Mouse (Mus musculus) CH12.LX (cell line): ENCODE data around the gene Gm27021. TPM values are rescaled to one million over a fixed set of nuclear protein-coding genes. Genes with fewer than 3 reads are reported as not detected.

Experiments
- DNase-seq: peaks from one replicate; pipeline ENCODE4 v3.0.0-alpha.2; 2013; ENCODE audit errors: extremely low read depth
- H3K27ac ChIP-seq: 2 replicates; pipeline ENCODE4 v1.5.1; 2012; ENCODE audit warnings: low read depth, mild to moderate bottlenecking, control low read depth, moderate library complexity; ENCODE audit not compliant: insufficient read depth
- H3K27me3 ChIP-seq: replicated peaks from 2 replicates; pipeline ENCODE3; 2012; ENCODE audit warnings: inconsistent platforms
- H3K36me3 ChIP-seq, 2 experiments: replicated peaks in 1 of 2; 2 replicates each; pipeline versions ENCODE3 to v1.6.1; 2012; ENCODE audit warnings: inconsistent platforms in 1 of 2, low read length in 1 of 2, mild to moderate bottlenecking in 1 of 2, mixed read lengths in 1 of 2, moderate library complexity in 1 of 2; ENCODE audit not compliant: control insufficient read depth in 1 of 2, insufficient read depth in 1 of 2
- H3K4me1 ChIP-seq, 2 experiments: 2 replicates each; pipeline ENCODE4 v1.6.1; 2012; ENCODE audit warnings: inconsistent platforms in 1 of 2, moderate library complexity in 1 of 2; ENCODE audit not compliant: insufficient read depth in 2 of 2, control insufficient read depth in 1 of 2
- H3K4me2 ChIP-seq: 2 replicates; pipeline ENCODE4 v1.6.1; 2012; ENCODE audit warnings: low read depth, mild to moderate bottlenecking, control low read depth; ENCODE audit not compliant: poor library complexity, insufficient read depth, severe bottlenecking
- H3K4me3 ChIP-seq, 3 experiments: fragments of 150-350 bp in 1 of 3; sonication (generic) in 1 of 3; replicated peaks in 1 of 3; 2 replicates each; pipeline versions ENCODE3 to v1.5.1; 2011 to 2012; ENCODE audit warnings: low read depth in 2 of 3, low read length in 2 of 3, mild to moderate bottlenecking in 2 of 3, moderate library complexity in 2 of 3, control low read depth in 1 of 3, improper control_type of control experiment in 1 of 3, inconsistent platforms in 1 of 3, mixed read lengths in 1 of 3; ENCODE audit not compliant: poor library complexity in 1 of 3
- H3K79me2 ChIP-seq: replicated peaks from 2 replicates; pipeline ENCODE4 v1.6.1; 2012; ENCODE audit warnings: mild to moderate bottlenecking, moderate library complexity; ENCODE audit not compliant: control insufficient read depth, poor library complexity, insufficient read depth, severe bottlenecking; ENCODE audit errors: extremely low read depth
- H3K9ac ChIP-seq: 2 replicates; pipeline ENCODE4 v1.6.1; 2012; ENCODE audit warnings: low read depth, mild to moderate bottlenecking, control low read depth, moderate library complexity; ENCODE audit not compliant: insufficient read depth
- H3K9me3 ChIP-seq: replicated peaks from 2 replicates; pipeline ENCODE3; 2012; ENCODE audit warnings: low read length, inconsistent platforms, mixed read lengths
- BHLHE40 ChIP-seq: IDR thresholded peaks from 2 replicates; pipeline ENCODE4 v1.6.1; 2011; ENCODE audit warnings: mild to moderate bottlenecking, low read depth, low read length, improper control_type of control experiment
- CHD1 ChIP-seq: IDR thresholded peaks from 2 replicates; pipeline ENCODE4 v1.6.1; 2012; ENCODE audit warnings: low read depth, low read length, improper control_type of control experiment, inconsistent platforms
- CTCF ChIP-seq, 2 experiments: IDR thresholded peaks in 1 of 2; conservative IDR thresholded peaks in 1 of 2; 2 replicates each; pipeline ENCODE4 v1.5.1; 2011 to 2012; ENCODE audit warnings: low read depth in 2 of 2, low read length in 2 of 2, improper control_type of control experiment in 1 of 2, inconsistent platforms in 1 of 2, mild to moderate bottlenecking in 1 of 2, moderate library complexity in 1 of 2
- E2F4 ChIP-seq: IDR thresholded peaks from 2 replicates; pipeline ENCODE4 v1.6.1; 2011; ENCODE audit warnings: low read depth, low read length, improper control_type of control experiment; ENCODE audit not compliant: insufficient replicate concordance
- ELF1 ChIP-seq: IDR thresholded peaks from 2 replicates; pipeline ENCODE4 v1.6.1; 2014; ENCODE audit warnings: low read depth, mild to moderate bottlenecking, inconsistent platforms, low read length, improper control_type of control experiment
- EP300 ChIP-seq: IDR thresholded peaks from 2 replicates; pipeline ENCODE4 v1.6.1; 2011; ENCODE audit warnings: low read length, improper control_type of control experiment
- ETS1 ChIP-seq: conservative IDR thresholded peaks from 2 replicates; pipeline ENCODE4 v1.6.1; 2012; ENCODE audit warnings: low read depth, mild to moderate bottlenecking, inconsistent platforms, low read length, improper control_type of control experiment, moderate library complexity
- IRF4 ChIP-seq: IDR thresholded peaks from 2 replicates; pipeline ENCODE4 v1.6.1; 2014; ENCODE audit warnings: low read depth, mild to moderate bottlenecking, inconsistent platforms, low read length, improper control_type of control experiment
- JUN ChIP-seq: IDR thresholded peaks from 2 replicates; pipeline ENCODE4 v1.6.1; 2011; ENCODE audit warnings: low read depth, mild to moderate bottlenecking, low read length, improper control_type of control experiment, moderate library complexity; ENCODE audit not compliant: insufficient read depth
- JUND ChIP-seq: conservative IDR thresholded peaks from 2 replicates; pipeline ENCODE4 v1.6.1; 2011; ENCODE audit warnings: low read depth, low read length, improper control_type of control experiment
- KAT2A ChIP-seq: IDR thresholded peaks from 2 replicates; pipeline ENCODE4 v1.6.1; 2012; ENCODE audit warnings: low read length, improper control_type of control experiment, inconsistent platforms; ENCODE audit not compliant: insufficient replicate concordance
- MAFK ChIP-seq: IDR thresholded peaks from 2 replicates; pipeline ENCODE4 v1.6.1; 2011; ENCODE audit warnings: low read length, improper control_type of control experiment; ENCODE audit not compliant: insufficient replicate concordance
- MAX ChIP-seq: IDR thresholded peaks from 2 replicates; pipeline ENCODE4 v1.6.1; 2011; ENCODE audit warnings: low read length, improper control_type of control experiment
- MAZ ChIP-seq: IDR thresholded peaks from 2 replicates; pipeline ENCODE4 v1.6.1; 2012; ENCODE audit warnings: low read depth, mild to moderate bottlenecking, inconsistent platforms, low read length, improper control_type of control experiment, moderate library complexity
- MEF2A ChIP-seq: IDR thresholded peaks from 2 replicates; pipeline ENCODE4 v1.6.1; 2014; ENCODE audit warnings: low read depth, mild to moderate bottlenecking, inconsistent platforms, low read length, improper control_type of control experiment, borderline replicate concordance
- MXI1 ChIP-seq: IDR thresholded peaks from 2 replicates; pipeline ENCODE4 v1.6.1; 2011; ENCODE audit warnings: mild to moderate bottlenecking, low read depth, low read length, improper control_type of control experiment
- MYC ChIP-seq: IDR thresholded peaks from 2 replicates; pipeline ENCODE4 v1.6.1; 2011; ENCODE audit warnings: low read depth, mild to moderate bottlenecking, improper control_type of control experiment, low read length
- NELFE ChIP-seq: IDR thresholded peaks from 2 replicates; pipeline ENCODE4 v1.6.1; 2011; ENCODE audit warnings: low read depth, low read length, improper control_type of control experiment
- NRF1 ChIP-seq: IDR thresholded peaks from 2 replicates; pipeline ENCODE4 v1.6.1; 2014; ENCODE audit warnings: low read depth, mild to moderate bottlenecking, inconsistent platforms, low read length, improper control_type of control experiment, moderate library complexity
- PAX5 ChIP-seq: IDR thresholded peaks from 2 replicates; pipeline ENCODE4 v1.6.1; 2012; ENCODE audit warnings: low read length, inconsistent platforms, mixed read lengths
- POLR2A ChIP-seq: IDR thresholded peaks from 2 replicates; pipeline ENCODE4 v1.6.1; 2011; ENCODE audit warnings: low read depth, mild to moderate bottlenecking, improper control_type of control experiment, low read length
- POLR2AphosphoS2 ChIP-seq: IDR thresholded peaks from 2 replicates; pipeline ENCODE4 v1.6.1; 2011; ENCODE audit warnings: low read depth, low read length, improper control_type of control experiment
- RCOR1 ChIP-seq: conservative IDR thresholded peaks from 2 replicates; pipeline ENCODE4 v1.6.1; 2012; ENCODE audit warnings: low read depth, mild to moderate bottlenecking, inconsistent platforms, low read length, improper control_type of control experiment
- SMC3 ChIP-seq: IDR thresholded peaks from 2 replicates; pipeline ENCODE4 v1.6.1; 2011; ENCODE audit warnings: low read depth, low read length, improper control_type of control experiment
- TBP ChIP-seq: conservative IDR thresholded peaks from 2 replicates; pipeline ENCODE4 v1.6.1; 2011; ENCODE audit warnings: low read depth, low read length, improper control_type of control experiment
- TCF12 ChIP-seq: IDR thresholded peaks from 2 replicates; pipeline ENCODE4 v1.6.1; 2014; ENCODE audit warnings: low read depth, mild to moderate bottlenecking, inconsistent platforms, low read length, improper control_type of control experiment
- USF1 ChIP-seq: IDR thresholded peaks from 2 replicates; pipeline ENCODE4 v1.6.1; 2014; ENCODE audit warnings: low read depth, mild to moderate bottlenecking, inconsistent platforms, low read length, improper control_type of control experiment
- USF2 ChIP-seq: conservative IDR thresholded peaks from 2 replicates; pipeline ENCODE4 v1.6.1; 2011; ENCODE audit warnings: low read depth, low read length, improper control_type of control experiment
- ZKSCAN1 ChIP-seq: IDR thresholded peaks from 2 replicates; pipeline ENCODE4 v1.6.1; 2012; ENCODE audit warnings: low read depth, inconsistent platforms, low read length, improper control_type of control experiment, borderline replicate concordance
- dilution Hi-C: fragments of 300-500 bp; cut with MboI; formaldehyde crosslinking; loops from 2 replicates; pipeline ENCODE4 v1.14.3; 2020; ENCODE audit warnings: low sequenced_read_pairs; ENCODE audit not compliant: extremely low pct_unique_long_range_greater_than_20kb, extremely low pct_ligation_motif_present
- in situ Hi-C: fragments of 300-500 bp; cut with MboI; formaldehyde crosslinking; loops from 3 replicates; pipeline ENCODE4 v1.14.3; 2019; ENCODE audit warnings: low sequenced_read_pairs, low pct_ligation_motif_present, low pct_unique_long_range_greater_than_20kb, mixed read lengths
- polyA plus RNA-seq: library from polyadenylated mRNA; unstranded; fragments of >175 nt; gene quantifications from 2 replicates; pipeline ENCODE4 v1.2.1, GENCODE M21; 2012; ENCODE audit warnings: low read depth; ENCODE audit not compliant: insufficient read length
- total RNA-seq, 2 experiments: library from RNA; depleted of rRNA; stranded (reverse); fragments of 300-350 nt in 1 of 2; fragments of >200 nt in 1 of 2; gene quantifications; 2 replicates each; pipeline ENCODE4 v1.2.3; 2012 to 2014

Gene Gm27021
- total and polyA plus RNA-seq, 3 experiments, result 1.0 to 1.1 TPM; not detected in 1

DNA sequence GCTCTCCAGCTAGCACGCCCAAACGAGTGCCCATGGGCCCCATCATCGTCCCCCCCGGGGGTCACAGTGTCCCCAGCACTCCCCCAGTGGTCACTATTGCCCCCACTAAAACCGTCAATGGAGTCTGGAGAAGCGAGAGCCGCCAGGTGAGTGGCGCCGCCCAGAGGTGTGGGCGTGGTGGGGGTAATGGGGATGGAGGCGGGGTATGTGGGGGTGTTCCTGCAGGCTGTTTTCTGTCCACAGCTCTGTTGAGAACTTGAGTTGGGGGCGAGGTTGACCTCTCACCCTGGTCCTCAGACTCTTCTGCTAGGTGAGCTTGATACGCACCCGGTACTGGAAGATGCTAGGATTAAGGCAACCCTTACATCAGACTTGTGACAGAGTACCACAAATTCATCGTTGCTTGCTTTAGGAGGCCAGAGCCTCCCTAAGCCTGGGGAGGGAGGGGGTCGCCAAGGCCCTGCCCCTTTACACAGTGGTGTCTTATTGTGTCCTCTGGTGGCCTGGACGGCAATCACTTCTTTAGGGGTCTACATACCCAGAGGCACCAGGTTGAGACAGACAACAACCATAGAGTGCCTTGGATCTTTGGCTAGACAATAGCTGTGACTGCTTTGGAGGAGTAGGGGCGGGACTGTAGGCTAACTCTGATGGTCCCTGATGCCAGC lies 105.1 kb downstream of the Gm27021 start:
- Histone ChIP-seq H3K36me3 (peaks cover 62 to 96% of the 10 kb centered on the region in 2 experiments), H3K79me2 (peaks cover 17% of the 10 kb centered on the region), H3K4me1 (peaks cover 12 to 75% of the 10 kb centered on the region in 2 experiments), H3K4me3 (no peak overlapping the region), H3K27ac (no peak overlapping the region), H3K9ac (no peak overlapping the region), H3K27me3 (no peaks in the 10 kb centered on the region), H3K9me3 (no peaks in the 10 kb centered on the region), H3K4me2 (no peak overlapping the region)
- in situ Hi-C loops (no loop called here), dilution Hi-C loops (no loop called here)
- TF ChIP-seq NELFE (no peak), PAX5 (no peak), JUN (no peak), MAZ (no peak), JUND (no peak), MAX (no peak), TCF12 (no peak), MXI1 (no peak), CTCF (conservative IDR thresholded peaks at IDR 0.05 in 1 of 2, IDR thresholded peaks at IDR 0.05 in 1 of 2; ENCODE audit: low read depth in 2 of 2, low read length in 2 of 2) (no peak), TBP (no peak), ELF1 (no peak), KAT2A (no peak), E2F4 (no peak), IRF4 (no peak)
- DNase-seq, result no peak

DNA sequence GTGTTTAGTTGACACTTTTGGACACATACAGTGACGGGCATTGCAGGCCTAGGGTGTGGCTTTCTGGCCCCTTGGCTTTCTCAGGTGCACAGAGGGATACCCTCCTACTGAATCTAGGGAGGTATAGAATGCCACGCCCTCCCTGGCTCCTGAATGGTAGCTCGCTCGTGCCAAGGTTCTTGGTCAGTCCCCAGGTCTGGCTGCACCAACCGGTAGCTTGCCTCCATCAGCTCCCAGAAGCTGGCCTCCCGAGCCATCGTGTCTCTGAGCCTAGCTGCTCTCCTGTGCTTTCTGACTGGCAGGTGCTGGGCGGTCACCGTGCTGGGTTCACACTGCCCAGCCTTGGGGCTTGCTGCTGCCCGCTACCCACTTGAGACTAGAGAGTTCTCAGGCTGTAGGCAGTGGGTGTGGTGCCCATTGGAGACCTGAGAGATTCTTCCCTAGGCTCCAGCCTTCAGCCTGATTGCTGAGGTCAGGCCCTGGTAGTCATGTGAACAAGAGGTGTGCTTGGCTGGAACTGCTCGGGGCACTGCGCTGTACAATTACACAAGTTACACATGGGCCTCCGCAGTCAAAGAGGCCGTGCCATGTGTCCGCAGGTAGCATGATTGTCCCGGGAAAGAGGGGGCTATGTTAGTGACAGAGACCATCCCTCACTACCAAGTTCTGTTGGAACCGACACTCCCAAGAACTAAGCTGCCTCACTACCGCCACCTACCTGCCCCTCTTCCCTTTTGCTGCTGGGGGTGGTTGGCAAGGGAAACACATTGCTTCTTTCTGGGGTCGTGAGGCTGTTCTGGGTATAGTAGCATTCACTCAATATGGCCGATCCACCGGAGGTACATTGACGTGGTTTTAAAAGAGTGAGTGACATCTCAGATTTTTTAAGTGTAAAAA lies 106.1 kb downstream of the Gm27021 start:
- dilution Hi-C loops, result no loop called here
- Histone ChIP-seq H3K4me2 (no peak overlapping the region), H3K36me3 (peaks cover 52 to 89% of the 10 kb centered on the region in 2 experiments), H3K27me3 (no peaks in the 10 kb centered on the region), H3K4me1 (peaks cover 22 to 86% of the 10 kb centered on the region in 2 experiments), H3K4me3 (no peak overlapping the region), H3K9me3 (no peaks in the 10 kb centered on the region), H3K9ac (no peak overlapping the region), H3K27ac (no peak overlapping the region), H3K79me2 (peaks cover 26% of the 10 kb centered on the region)
- in situ Hi-C loops, result no loop called here
- DNase-seq, result no peak
- TF ChIP-seq POLR2A (no peak), ELF1 (no peak), SMC3 (peak; percentile 50), CHD1 (no peak), NELFE (no peak), POLR2AphosphoS2 (no peak), USF1 (no peak), NRF1 (no peak), MEF2A (no peak), BHLHE40 (no peak), TCF12 (no peak), MAFK (no peak), USF2 (no peak), MYC (no peak), KAT2A (no peak), EP300 (no peak), JUN (no peak), RCOR1 (no peak), CTCF (conservative IDR thresholded peaks at IDR 0.05 in 1 of 2, IDR thresholded peaks at IDR 0.05 in 1 of 2; ENCODE audit: low read depth in 2 of 2, low read length in 2 of 2) (peak; percentile 59 to 65; a peak in 3 of 4 replicates), ZKSCAN1 (no peak), JUND (no peak), ETS1 (no peak), MXI1 (no peak)
